Mouse (Mus musculus) CD4-positive, CD25-positive, alpha-beta regulatory T cell (primary cell): ENCODE data around the gene Man2a1. TPM values are rescaled to one million over a fixed set of nuclear protein-coding genes. Genes with fewer than 3 reads are reported as not detected.

Experiments used
- polyA plus RNA-seq: library from polyadenylated mRNA; unstranded; fragments of 100-300 nt; shearing (Covaris generic); gene quantifications from one replicate; pipeline ENCODE4 v1.2.1, GENCODE M21; 2017

Man2a1 gene
- polyA plus RNA-seq: 33.8 TPM

DNA sequence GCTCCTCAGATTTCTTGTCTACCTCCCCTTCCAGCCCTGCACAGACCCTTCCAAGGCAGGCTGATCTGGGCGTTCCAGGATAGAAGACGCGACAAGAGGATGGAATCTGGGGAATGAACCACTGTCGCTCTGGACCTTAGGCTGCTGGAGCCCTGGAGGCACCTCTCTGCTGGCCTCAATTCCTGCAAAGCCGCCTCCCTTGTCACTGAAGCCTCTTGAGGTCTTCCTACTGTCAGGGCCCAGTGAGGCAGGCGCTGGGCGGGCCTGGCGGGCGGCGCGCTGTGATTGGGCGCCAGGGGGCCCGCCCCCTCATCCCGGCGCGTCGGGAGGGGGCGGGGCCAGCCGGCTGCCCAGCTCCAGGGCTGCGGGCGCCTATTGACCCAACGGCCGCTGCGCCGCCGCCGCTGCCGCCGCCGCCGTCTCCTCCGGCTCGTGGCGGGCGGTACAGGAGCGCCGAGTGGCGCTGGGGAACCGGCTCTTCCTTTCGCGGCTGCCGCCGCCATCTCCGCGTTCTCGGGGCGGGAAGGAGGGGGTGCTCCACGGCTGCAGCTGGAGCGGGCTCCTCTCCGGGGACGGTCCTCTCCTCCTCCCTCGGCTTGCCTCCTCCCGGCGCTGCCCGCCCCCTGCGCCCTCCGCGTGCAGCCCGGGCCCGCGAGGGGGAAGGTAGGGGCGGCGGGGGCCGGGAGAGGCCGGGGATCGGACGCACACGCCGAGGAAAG is at the start of gene Man2a1:
Gene Man2a1 (plus strand): TSS at position 365 of the 719 bp plus-strand sequence.

Other genes with a start within 250 kb of the Man2a1 start
- gene 4930583I09Rik, start 235.3 kb downstream of the Man2a1 start, polyA plus RNA-seq: 0.29 TPM